Mouse (Mus musculus): ENCODE measurements around the gene Gm49450.
"Not testable (repeated sequence)": the region's sequence is repeated elsewhere in the genome, so short reads cannot be mapped to it uniquely, and the experiment has no call there.

Gm49450 gene

GRCm38 (mm10) chr15:98985240-98985981, 32.1 kb upstream of the Gm49450 start:
- DNase-seq (ENCODE audit: low spot score in 2 of 2), result peak in 1 of 2 experiments; percentile 69

- DNase-seq (ENCODE audit: low spot score in 2 of 2), result no peak
These were observed 31.3 kb upstream of the Gm49450 start for GRCm38 (mm10) chr15:98984681-98985080.

GRCm38 (mm10) chr15:98983431-98984081, 30.2 kb upstream of the Gm49450 start:
- DNase-seq (ENCODE audit: low spot score in 2 of 2), result no peak

- DNase-seq (ENCODE audit: low spot score in 2 of 2), result no peak
These were observed 28.7 kb upstream of the Gm49450 start for GRCm38 (mm10) chr15:98982100-98982499.

GRCm38 (mm10) chr15:98980012-98980614, 26.8 kb upstream of the Gm49450 start:
- no peak for DNase-seq (ENCODE audit: low spot score in 2 of 2)

- no peak for DNase-seq (ENCODE audit: low spot score in 2 of 2)
These were observed 25.2 kb upstream of the Gm49450 start for GRCm38 (mm10) chr15:98978409-98979172.

- DNase-seq (ENCODE audit: low spot score in 2 of 2), result peak in 1 of 2 experiments; percentile 55
These were observed 24.5 kb upstream of the Gm49450 start for GRCm38 (mm10) chr15:98977759-98978408.

- DNase-seq (ENCODE audit: low spot score in 2 of 2), result no peak
These were observed 23.7 kb upstream of the Gm49450 start for GRCm38 (mm10) chr15:98976763-98977758.

GRCm38 (mm10) chr15:98973015-98973614, 19.8 kb upstream of the Gm49450 start:
- no peak for DNase-seq (ENCODE audit: low spot score in 2 of 2)

- not testable (repeated sequence) for DNase-seq (ENCODE audit: low spot score in 2 of 2)
These were observed 18.4 kb upstream of the Gm49450 start for GRCm38 (mm10) chr15:98971576-98972320.

- no peak for DNase-seq (ENCODE audit: low spot score in 2 of 2)
These were observed 17.8 kb upstream of the Gm49450 start for GRCm38 (mm10) chr15:98971111-98971510.

GRCm38 (mm10) chr15:98969372-98970101, 16.2 kb upstream of the Gm49450 start:
- DNase-seq (ENCODE audit: low spot score in 2 of 2), result no peak

GRCm38 (mm10) chr15:98968701-98969371, 15.5 kb upstream of the Gm49450 start:
- DNase-seq (ENCODE audit: low spot score in 2 of 2), result peak in 1 of 2 experiments; percentile 42

GRCm38 (mm10) chr15:98959531-98959930, 6.2 kb upstream of the Gm49450 start:
- DNase-seq (ENCODE audit: low spot score in 2 of 2), result no peak

- no peak for DNase-seq (ENCODE audit: low spot score in 2 of 2)
These were observed 5.6 kb upstream of the Gm49450 start for GRCm38 (mm10) chr15:98958901-98959420.

GRCm38 (mm10) chr15:98957475-98957874, 4.1 kb upstream of the Gm49450 start:
- DNase-seq (ENCODE audit: low spot score in 2 of 2), result no peak

GRCm38 (mm10) chr15:98956000-98956399, 2.6 kb upstream of the Gm49450 start:
- no peak for DNase-seq (ENCODE audit: low spot score in 2 of 2)

GRCm38 (mm10) chr15:98955324-98955723, 2.0 kb upstream of the Gm49450 start:
- no peak for DNase-seq (ENCODE audit: low spot score in 2 of 2)

Data from frontal cortex, postnatal 25 days (tissue).